Mouse (Mus musculus) CH12F3 (cell line): ENCODE measurements around the gene Stom.

ENCODE experiments used
- in situ Hi-C: fragments of 300-500 bp; cut with MboI; formaldehyde crosslinking; loops from 2 replicates; pipeline ENCODE4 v1.14.3; 2020; ENCODE audit warnings: low sequenced_read_pairs

Stom gene

DNA sequence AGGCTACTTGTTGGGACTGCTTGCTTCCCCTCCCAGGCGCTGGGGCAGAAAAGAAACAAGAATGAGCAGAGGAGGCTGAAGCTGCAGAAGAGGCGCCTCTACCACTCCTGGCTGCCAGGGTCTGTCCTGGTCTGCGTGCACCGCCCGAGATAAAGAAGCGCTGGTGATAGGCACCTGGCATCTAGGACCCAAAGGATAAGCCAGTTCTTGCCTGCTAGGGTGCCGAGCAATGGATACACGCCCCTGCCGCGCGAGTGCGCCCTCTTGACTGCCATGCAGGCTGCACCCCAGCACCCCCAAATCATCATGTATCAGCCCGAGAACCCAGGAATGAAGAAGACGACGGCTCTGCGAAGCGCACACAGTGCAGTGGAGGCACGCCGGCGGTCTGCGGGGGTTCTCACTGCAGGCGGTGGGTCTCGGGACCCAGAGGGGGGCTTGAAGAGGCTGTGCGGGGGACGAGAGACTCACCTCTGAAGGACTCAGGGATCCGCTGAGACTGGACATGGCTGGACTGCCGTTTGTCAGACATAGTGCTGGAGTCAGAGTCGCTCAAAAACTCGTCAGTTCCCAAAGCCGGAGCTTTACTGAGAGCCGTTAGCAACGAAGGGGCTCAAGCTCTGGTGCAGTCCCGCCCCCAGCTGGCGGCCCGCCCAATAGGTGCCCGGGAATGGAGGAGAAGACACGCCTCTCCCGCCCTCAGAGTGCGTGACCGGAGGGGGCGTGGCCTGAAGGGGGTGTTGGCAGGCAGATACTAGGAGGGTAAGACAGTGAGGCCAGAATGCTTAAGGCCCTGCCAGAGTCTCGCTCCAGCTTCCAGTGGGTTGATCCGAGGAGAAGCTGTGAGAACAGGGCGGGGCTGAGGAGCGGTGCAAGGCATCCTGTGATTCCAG is at the start of gene Stom:
Gene Stom (minus strand): TSS at position 589 of the 893 bp plus-strand sequence.
- in situ Hi-C loops: no loop called here

GRCm38 (mm10) chr2:35385441-35385871 is 48.7 kb upstream of the Stom start:
- in situ Hi-C loops: no loop called here

- in situ Hi-C loops: loop anchor here (10.0 kb wide), 1 partner anchor 85 kb away; no protein-coding TSS in a partner anchor
Observed at GRCm38 (mm10) chr2:35379306-35379705, 42.5 kb upstream of the Stom start.

- in situ Hi-C loops: loop anchor here (10.0 kb wide), 1 partner anchor 83 kb away; no protein-coding TSS in a partner anchor
Observed at GRCm38 (mm10) chr2:35377600-35377999, 40.8 kb upstream of the Stom start.

DNA sequence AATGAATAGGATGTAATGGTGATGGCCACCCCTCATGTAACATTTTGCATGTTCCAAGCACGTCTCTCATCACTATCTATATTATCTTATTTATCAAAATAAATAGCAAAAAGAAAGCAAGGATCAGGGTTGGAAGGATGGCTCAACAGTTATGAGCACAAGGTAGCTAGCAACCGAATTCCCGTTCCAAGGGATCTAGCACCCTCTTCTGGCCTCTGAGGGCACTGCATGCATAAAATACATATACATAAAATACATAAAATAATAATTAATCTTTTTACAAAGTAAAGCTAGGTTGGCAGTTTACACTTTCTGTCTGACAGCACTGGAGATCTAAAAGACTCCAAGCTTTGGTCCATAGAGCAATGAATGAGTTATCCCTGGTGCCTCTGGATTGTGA is 36.2 kb upstream of the Stom start:
- in situ Hi-C loops: loop anchor here (10.0 to 25.0 kb wide), 2 partner anchors 78 to 161 kb away; partner anchors contain the start of gene Rab14

- in situ Hi-C loops: loop anchor here (10.0 to 25.0 kb wide), 2 partner anchors 76 to 158 kb away; partner anchors contain the start of gene Rab14
Observed at GRCm38 (mm10) chr2:35370686-35371085, 33.9 kb upstream of the Stom start.

DNA sequence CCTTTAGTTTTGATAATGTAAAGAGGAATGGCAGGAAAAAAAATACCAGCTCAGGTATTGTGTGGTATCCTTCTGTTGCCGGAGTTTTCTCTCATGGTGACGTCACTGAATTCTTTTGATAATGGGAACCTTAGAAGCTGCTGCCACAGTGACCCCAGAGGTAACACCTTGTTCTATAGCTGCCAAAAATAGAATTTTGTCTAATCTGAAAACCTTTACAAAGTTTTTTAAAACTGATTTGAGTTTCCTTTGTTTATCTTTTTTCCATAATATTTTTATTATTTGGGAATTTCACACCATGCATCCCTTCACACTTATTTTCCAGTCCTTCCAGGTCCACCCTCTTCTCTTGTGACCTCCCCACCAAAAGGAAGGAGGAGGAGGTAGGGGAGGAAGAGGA is 30.9 kb upstream of the Stom start, which contains the start of gene 4930568D16Rik:
Gene 4930568D16Rik (minus strand): TSS at position 101 of the 400 bp plus-strand sequence.
- in situ Hi-C loops: loop anchor here (25.0 kb wide), 1 partner anchor 155 kb away; the partner anchor contains the start of gene Rab14

GRCm38 (mm10) chr2:35349184-35349583 is 12.4 kb upstream of the Stom start:
- in situ Hi-C loops: loop anchor here (5.0 kb wide), 1 partner anchor 52 kb away; no protein-coding TSS in a partner anchor

GRCm38 (mm10) chr2:35345984-35346383 is 9.2 kb upstream of the Stom start:
- in situ Hi-C loops: loop anchor here (5.0 kb wide), 1 partner anchor 49 kb away; no protein-coding TSS in a partner anchor

- in situ Hi-C loops: no loop called here
Observed at GRCm38 (mm10) chr2:35342605-35343004, 5.8 kb upstream of the Stom start.

- in situ Hi-C loops: no loop called here
Observed at GRCm38 (mm10) chr2:35338707-35339106, 1.9 kb upstream of the Stom start.

GRCm38 (mm10) chr2:35338036-35338435 is 1.3 kb upstream of the Stom start:
- in situ Hi-C loops: no loop called here

- in situ Hi-C loops: no loop called here
Observed at GRCm38 (mm10) chr2:35337419-35337818, 643 bp upstream of the Stom start.

- in situ Hi-C loops: no loop called here
Observed at GRCm38 (mm10) chr2:35335620-35336019, 1.2 kb downstream of the Stom start.

DNA sequence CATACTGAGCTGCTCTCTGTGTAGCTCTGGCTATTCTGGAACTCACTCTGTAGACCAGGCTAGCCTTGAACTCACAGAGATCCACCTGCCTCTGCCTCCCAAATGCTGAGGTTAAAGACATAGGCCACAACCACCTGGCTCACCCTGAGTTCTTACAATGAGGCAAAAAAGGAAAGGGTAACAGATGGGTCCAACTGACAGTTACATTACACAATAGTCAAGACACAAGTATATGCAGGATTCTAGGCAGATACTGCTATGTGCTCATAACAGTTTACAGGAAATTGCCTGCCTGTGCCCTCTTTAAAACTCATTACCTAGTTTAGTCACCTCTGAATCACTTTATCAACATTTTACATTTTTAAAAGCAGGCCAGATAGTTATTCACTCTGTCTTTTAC is 3.1 kb downstream of the Stom start:
- in situ Hi-C loops: no loop called here

GRCm38 (mm10) chr2:35331205-35331604 is 5.6 kb downstream of the Stom start:
- in situ Hi-C loops: no loop called here

DNA sequence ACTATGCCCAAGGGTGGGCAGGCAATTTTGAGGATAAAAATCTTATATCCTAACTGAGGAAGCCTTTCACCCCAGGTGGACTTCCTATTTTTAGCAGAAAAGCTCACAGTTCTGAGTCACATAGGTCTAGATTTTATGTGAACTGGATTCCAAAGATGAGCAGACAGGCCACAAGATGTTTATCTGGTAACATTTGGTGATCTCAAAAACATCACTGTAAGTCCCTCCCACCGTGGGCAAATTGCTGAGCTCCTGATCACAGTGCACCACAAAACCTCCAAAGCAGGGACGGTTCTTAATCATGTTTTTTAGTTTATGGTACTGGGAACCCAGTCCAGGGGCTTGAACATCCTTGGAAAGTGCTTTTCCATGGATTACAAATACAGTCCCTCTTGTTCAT is 7.7 kb downstream of the Stom start:
- in situ Hi-C loops: no loop called here

DNA sequence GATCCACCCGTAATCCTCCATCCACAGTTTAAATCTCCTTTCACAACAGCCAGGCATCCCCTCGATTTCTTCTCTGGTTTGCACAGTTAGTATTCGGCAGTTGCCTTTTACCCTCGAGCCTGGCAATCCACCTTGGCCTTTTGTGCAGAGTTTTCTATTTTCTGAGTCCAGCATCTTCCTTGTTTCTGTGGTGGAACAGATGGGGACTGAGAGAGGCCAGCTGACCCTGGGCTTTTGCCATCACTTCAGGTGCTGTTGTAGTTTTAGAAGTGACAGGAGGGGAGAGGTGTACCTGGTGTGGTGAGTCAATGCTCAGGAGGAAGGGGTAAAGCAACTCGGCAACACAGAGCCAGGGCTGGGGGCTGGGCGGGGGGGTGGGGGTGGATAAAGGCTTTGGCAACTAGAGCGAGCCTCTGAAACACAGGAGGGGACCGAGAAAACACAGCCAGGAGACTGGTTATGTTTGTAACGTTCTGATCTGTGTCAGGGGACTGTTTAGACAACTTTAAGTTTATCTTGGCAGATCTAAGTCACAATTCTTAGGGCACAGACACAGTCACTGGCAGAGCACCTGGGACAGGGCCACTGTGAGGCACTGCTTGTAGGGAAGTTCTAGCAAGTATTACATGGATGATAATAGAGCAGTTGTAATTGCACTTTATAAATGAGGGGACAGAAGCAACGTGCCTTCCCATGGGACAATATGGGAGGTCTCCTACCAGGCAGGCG is 8.5 kb downstream of the Stom start:
- in situ Hi-C loops: no loop called here

DNA sequence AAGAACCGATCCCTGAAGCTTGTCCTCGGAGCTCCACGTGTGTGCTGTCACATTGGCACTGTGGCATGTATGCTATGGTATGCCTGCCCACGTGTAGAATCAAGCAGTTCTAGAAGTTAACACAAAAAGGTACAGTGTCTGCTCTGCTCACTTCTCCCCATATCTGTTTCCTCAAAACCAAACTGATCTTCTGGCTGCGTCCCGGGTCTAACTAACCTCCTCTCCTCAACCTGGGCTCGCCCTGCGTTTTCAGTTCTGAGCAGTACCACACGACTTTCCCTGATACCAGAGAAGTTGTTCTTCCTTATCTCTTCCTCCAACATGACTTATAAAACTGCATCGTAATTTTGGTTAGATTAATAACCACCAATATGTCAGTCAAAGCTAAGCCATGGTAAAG is 9.2 kb downstream of the Stom start:
- in situ Hi-C loops: no loop called here

- in situ Hi-C loops: no loop called here
Observed at GRCm38 (mm10) chr2:35326931-35327330, 9.8 kb downstream of the Stom start.

DNA sequence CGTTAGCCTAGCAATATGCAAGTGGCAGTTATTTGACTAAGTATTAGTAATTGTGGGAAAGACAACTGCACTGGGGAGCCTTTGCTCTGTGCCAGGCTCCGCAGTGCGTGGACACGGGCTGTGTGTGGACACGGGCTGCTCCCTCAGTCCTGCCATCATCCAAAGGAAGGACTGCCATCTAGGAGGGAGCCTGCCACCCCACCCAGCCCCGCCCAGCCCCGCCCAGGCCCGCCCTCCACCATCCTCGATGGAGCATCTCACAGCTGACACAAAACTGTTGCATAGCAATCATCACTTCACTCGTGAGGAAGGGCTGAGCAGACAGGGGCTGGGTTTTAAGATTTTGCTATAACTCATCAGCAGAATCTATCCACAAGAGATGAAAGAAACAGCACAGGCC is 10.8 kb downstream of the Stom start:
- in situ Hi-C loops: no loop called here
